Mouse (Mus musculus): ENCODE measurements at regions not wholly inside any gene's neighbourhood (a gene's known extent, or its start where the extent isn't known, plus 50 kb on each side); places are given as distances from the start of the nearest gene placed in this dataset.

- TF ChIP-seq CTCF (conservative IDR thresholded peaks at IDR 0.05; ENCODE audit: insufficient read depth, insufficient read length, low read depth, low read length): no peak
- TF ChIP-seq POLR2A (IDR thresholded peaks at IDR 0.05; ENCODE audit: low read depth, low read length): no peak
These were observed 468.5 kb downstream of the Hsfy2 start for GRCm38 (mm10) chr1:56168712-56169111.

Data from kidney, adult 2 months (tissue).